Mouse (Mus musculus) forebrain, embryonic 11.5 days (tissue): ENCODE measurements at regions not wholly inside any gene's neighbourhood (a gene's known extent, or its start where the extent isn't known, plus 50 kb on each side); places are given as distances from the start of the nearest gene placed in this dataset.
A peak's percentile ranks its signal among the peaks of the same experiment; 100 is the strongest.

Source experiments
- ATAC-seq: fragments of 200-750 bp; cut with Nextera tagmentation; replicated peaks from 2 replicates; pipeline ENCODE4 v1.8.0; 2017; ENCODE audit warnings: moderate TSS enrichment; ENCODE audit not compliant: low FRiP score
- DNase-seq: peaks from one replicate; pipeline ENCODE4 v3.0.0-alpha.2; 2017; ENCODE audit warnings: low spot score
- H3K27ac ChIP-seq: fragments of 300-500 bp; sonication (generic); 2 replicates; pipeline ENCODE4 v1.5.1; 2014; ENCODE audit warnings: low read depth, low read length
- H3K27me3 ChIP-seq: fragments of 300-500 bp; sonication (generic); 2 replicates; pipeline ENCODE4 v1.6.1; 2014; ENCODE audit warnings: mild to moderate bottlenecking, low read length, mixed read lengths; ENCODE audit not compliant: control insufficient read depth, insufficient read depth
- H3K36me3 ChIP-seq: fragments of 300-500 bp; sonication (generic); 2 replicates; pipeline ENCODE4 v1.6.1; 2014; ENCODE audit warnings: mild to moderate bottlenecking, low read length, moderate library complexity, mixed read lengths; ENCODE audit not compliant: control insufficient read depth, insufficient read depth
- H3K4me1 ChIP-seq: fragments of 300-500 bp; sonication (generic); replicated peaks from 2 replicates; pipeline ENCODE4 v1.6.1; 2014; ENCODE audit warnings: low read length, mixed read lengths; ENCODE audit not compliant: control insufficient read depth, insufficient read depth
- H3K4me2 ChIP-seq: fragments of 300-500 bp; sonication (generic); 2 replicates; pipeline ENCODE4 v1.6.1; 2014; ENCODE audit warnings: low read depth, mild to moderate bottlenecking, low read length, moderate library complexity, mixed read lengths; ENCODE audit not compliant: severe bottlenecking
- H3K4me3 ChIP-seq: fragments of 300-500 bp; sonication (generic); 2 replicates; pipeline ENCODE4 v1.5.1; 2014; ENCODE audit warnings: low read depth, low read length
- H3K9ac ChIP-seq: fragments of 300-500 bp; sonication (generic); 2 replicates; pipeline ENCODE4 v1.6.1; 2014; ENCODE audit warnings: low read length
- H3K9me3 ChIP-seq: fragments of 300-500 bp; sonication (generic); 2 replicates; pipeline ENCODE4 v1.6.1; 2016; ENCODE audit warnings: low read length, mixed read lengths; ENCODE audit not compliant: control insufficient read depth
- WGBS: fragments of 180-500 bp; shearing (Covaris S2); extraction: QIAGEN DNeasy Blood & Tissue Kit; methylation state at CpG from one replicate; pipeline ENCODE4 v1.1.7; 2014; 5-methylcytosine and 5-hydroxymethylcytosine counted together

DNA sequence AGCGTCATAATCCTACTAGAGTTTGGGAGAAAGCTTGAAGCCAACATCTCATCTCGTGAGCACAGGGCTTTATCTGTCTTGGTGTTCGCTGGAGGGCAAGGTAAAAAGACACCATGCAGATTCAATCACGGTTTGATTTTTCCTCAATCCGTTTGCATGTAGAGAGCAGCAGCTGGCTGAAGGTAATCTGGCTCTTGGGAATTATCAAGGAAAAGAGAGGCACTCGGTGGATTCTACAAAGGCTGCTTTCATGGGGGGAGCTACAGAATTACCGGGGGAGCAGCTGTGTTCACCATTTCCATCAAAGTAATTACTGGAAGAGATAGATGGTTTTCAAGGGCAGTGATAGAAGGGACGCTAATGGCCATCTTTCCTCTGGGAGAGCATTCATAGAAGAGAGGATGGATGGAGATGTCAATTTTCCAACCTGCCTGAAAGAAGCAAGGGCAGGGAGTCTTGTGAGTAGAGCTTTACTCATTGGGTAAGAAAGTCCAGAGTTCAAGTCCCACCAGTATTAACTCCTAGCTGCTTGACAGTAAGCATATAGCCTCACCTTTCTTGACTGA, 112.6 kb downstream of the Rnd3 start:
- no peak overlapping the region for H3K4me3 ChIP-seq
- H3K4me2 ChIP-seq: no peak overlapping the region
- H3K36me3 ChIP-seq: no peaks in the 10 kb centered on the region
- no peaks in the 10 kb centered on the region for H3K27me3 ChIP-seq
- ATAC-seq (no peak), DNase-seq (no peak)
- H3K9me3 ChIP-seq: no peaks in the 10 kb centered on the region
- H3K9ac ChIP-seq: no peak overlapping the region
- WGBS: 70% methylated on average over 8 of the region's 8 CpGs
- H3K4me1 ChIP-seq: peaks cover 6% of the 10 kb centered on the region
- H3K27ac ChIP-seq: no peak overlapping the region

DNA sequence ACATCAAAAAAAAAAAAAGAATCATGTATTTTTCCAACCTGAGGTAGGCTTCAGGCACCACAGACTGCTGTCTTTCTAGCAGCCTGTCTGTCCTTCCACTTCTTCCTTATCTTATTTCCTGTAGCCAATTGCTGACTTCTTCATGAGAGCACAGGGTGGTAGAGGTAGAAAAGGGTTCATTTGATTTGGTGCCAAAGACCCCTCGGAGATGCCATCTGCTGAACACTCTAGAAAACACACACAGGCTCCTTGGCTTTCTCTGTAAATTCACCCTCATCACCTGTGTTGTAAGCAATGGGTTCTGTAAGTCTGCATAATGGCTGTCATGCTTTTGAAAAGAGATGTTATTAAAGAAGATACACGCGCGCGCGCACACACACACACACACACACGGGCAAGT, 115.0 kb downstream of the Rnd3 start:
- Histone ChIP-seq H3K9me3 (no peaks in the 10 kb centered on the region), H3K4me2 (no peak overlapping the region), H3K36me3 (no peaks in the 10 kb centered on the region), H3K4me1 (peaks cover 4% of the 10 kb centered on the region), H3K9ac (no peak overlapping the region), H3K27ac (no peak overlapping the region), H3K27me3 (no peaks in the 10 kb centered on the region), H3K4me3 (no peak overlapping the region)
- ATAC-seq (no peak), DNase-seq (no peak)
- 95% methylated on average over 7 of the region's 7 CpGs for WGBS

DNA sequence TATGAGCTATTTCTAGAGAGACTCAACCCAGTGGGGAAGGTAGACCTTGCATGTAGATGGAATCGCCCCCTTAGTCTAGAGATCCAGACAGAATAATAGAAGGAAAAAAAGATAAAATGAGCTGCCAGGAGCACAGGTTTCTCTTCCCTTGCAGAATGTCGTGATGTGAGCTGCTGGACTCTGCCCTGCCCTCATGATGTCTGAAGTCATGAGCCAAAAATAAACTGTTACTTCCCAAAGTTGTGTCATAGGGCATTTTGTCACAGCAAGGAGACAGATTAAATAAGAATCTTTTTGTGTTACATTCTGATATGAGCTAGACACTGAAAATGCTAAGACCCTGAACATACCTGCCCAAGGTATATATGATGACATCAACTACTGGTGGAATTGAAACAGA, 126.4 kb downstream of the Rnd3 start:
- Histone ChIP-seq H3K27ac (no peak overlapping the region), H3K4me2 (no peak overlapping the region), H3K9me3 (no peaks in the 10 kb centered on the region), H3K36me3 (no peaks in the 10 kb centered on the region), H3K4me3 (no peak overlapping the region), H3K4me1 (no peaks in the 10 kb centered on the region), H3K27me3 (no peaks in the 10 kb centered on the region), H3K9ac (no peak overlapping the region)
- DNase-seq (no peak), ATAC-seq (no peak)
- WGBS: 86% methylated on average over 2 of the region's 2 CpGs

DNA sequence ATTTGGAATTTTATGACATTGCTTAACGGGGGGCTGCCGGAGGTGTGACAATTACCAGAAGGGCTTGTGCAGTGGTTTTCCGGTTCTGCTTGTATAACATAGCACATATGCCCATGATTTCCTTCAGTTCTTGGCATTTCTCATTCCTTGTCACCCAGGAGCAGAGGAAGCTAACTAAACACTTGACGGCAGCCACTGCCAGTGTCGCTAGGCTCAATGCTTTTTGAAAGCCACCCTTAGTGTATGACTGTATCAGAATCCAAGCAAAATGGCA, 132.8 kb downstream of the Rnd3 start:
- WGBS: 93% methylated on average over 5 of the region's 5 CpGs
- no peak for ATAC-seq
- Histone ChIP-seq H3K4me2 (no peak overlapping the region), H3K4me3 (no peak overlapping the region), H3K9me3 (no peaks in the 10 kb centered on the region), H3K36me3 (no peaks in the 10 kb centered on the region), H3K4me1 (no peaks in the 10 kb centered on the region), H3K27me3 (no peaks in the 10 kb centered on the region), H3K27ac (no peak overlapping the region), H3K9ac (no peak overlapping the region)
- DNase-seq: no peak

DNA sequence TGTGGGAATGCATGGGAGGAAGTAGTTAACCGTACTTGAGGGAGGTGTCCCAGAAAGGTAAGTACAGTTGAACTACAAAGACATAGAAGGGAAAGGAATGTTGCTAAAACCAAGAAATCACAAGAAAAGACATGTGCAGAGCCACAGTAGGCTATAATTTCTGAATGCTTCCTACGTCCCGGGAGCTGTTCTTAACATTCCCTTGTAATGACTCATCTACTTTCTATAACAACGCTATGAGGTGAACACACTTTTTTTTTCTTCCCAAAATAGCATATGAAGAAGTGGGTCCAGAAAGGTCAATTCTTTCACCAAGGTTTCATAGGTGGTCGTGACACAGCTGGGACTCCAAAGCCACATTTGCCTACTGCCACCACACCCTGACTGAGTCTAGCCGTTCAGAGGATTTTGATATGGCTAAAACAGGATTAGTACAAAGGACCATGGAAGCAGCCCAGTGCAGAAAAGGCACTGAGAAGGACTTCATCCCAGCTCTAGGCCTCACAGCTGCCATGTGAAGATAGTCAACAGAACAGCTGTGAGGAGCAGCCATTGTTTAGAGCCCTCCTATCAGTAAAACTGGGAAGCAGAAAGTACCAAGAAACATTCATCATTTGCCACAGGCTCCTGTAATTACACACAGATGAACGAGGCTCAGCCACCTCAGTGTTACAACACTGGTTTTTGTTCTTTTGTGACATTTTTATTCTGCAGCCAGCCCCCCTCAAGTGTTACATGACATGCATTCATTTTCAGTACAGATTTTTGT, 133.4 kb downstream of the Rnd3 start:
- no peaks in the 10 kb centered on the region for H3K36me3 ChIP-seq
- no peak for DNase-seq
- H3K4me1 ChIP-seq: no peaks in the 10 kb centered on the region
- H3K27me3 ChIP-seq: no peaks in the 10 kb centered on the region
- WGBS: 80% methylated on average over 7 of the region's 7 CpGs
- ATAC-seq: no peak
- no peak overlapping the region for H3K4me2 ChIP-seq
- no peak overlapping the region for H3K27ac ChIP-seq
- H3K9ac ChIP-seq: no peak overlapping the region
- no peak overlapping the region for H3K4me3 ChIP-seq
- H3K9me3 ChIP-seq: no peaks in the 10 kb centered on the region

DNA sequence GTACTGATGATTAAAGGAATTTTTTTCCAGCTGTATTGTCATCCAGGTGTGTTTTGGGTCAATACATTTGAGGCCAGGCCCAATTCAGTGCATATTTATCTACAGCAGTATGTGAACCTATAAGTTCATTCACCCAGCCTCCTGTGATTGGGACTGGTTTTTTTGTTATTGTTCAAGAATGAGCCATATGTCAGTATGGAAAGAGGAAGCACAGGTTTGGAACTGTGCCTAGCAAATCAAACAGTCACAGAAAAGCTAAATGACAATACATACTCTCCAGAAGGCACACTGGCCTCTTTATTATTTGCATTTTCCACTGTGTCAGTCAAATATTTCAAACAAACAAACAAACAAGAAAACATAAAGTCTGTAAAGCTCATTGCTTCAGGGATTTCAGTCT, 134.7 kb downstream of the Rnd3 start:
- Histone ChIP-seq H3K36me3 (no peaks in the 10 kb centered on the region), H3K9me3 (no peaks in the 10 kb centered on the region)

DNA sequence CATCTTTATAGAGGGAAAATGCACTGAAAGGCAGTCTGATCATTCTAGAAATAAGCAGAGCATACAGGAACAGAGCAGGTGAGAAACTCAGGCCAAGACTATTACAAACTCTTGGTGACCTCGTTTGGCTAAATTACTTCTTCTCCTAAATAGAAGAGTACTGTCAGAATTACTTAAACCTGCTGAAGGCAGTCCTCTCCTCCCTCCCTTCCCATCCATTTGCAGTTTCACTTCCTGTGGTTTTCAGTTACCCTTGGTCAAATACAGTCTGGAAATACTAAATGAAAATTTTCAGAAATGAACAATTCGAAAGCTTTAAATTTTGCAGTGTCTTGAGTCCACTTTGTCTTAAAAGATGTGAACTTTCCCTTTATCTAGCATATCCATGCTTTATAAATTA, 135.8 kb downstream of the Rnd3 start:
- no peak for ATAC-seq
- H3K36me3 ChIP-seq: no peaks in the 10 kb centered on the region
- WGBS: 77% methylated on average over 2 of the region's 2 CpGs

More for the DNA sequence above, 134.7 kb downstream of the Rnd3 start:
- Histone ChIP-seq H3K27ac (no peak overlapping the region), H3K9ac (no peak overlapping the region), H3K4me3 (no peak overlapping the region), H3K4me1 (no peaks in the 10 kb centered on the region), H3K4me2 (no peak overlapping the region), H3K27me3 (no peaks in the 10 kb centered on the region)
- DNase-seq (no peak), ATAC-seq (no peak)

DNA sequence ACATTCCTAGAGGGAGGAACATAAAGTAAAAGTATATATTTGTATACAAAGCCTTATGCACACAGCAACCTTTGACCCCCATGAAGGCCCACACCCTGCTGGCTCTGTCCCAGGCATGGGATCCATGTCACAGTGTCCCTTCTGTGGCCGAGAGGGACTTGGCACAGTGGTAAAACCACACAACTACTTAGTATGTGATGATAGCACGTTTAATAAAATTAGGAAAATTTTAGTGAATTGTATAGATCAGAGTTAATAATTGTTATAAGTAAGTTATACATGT, 140.7 kb downstream of the Rnd3 start:
- ATAC-seq: peak; percentile 49; the same call in 1 of the 2 replicates
- Histone ChIP-seq H3K4me1 (0 out of 2 replicates have a peak, but pooled peaks cover 2% of the 10 kb centered on the region), H3K4me3 (no peak overlapping the region), H3K27me3 (no peaks in the 10 kb centered on the region), H3K27ac (no peak overlapping the region), H3K9me3 (no peaks in the 10 kb centered on the region), H3K9ac (no peak overlapping the region), H3K36me3 (no peaks in the 10 kb centered on the region), H3K4me2 (no peak overlapping the region)
- WGBS: 72% methylated on average over 2 of the region's 2 CpGs
- DNase-seq: no peak

More for the DNA sequence above, 135.8 kb downstream of the Rnd3 start:
- H3K27me3 ChIP-seq: no peaks in the 10 kb centered on the region
- no peak overlapping the region for H3K9ac ChIP-seq
- H3K4me1 ChIP-seq: no peaks in the 10 kb centered on the region
- no peak for DNase-seq
- H3K4me3 ChIP-seq: no peak overlapping the region
- H3K27ac ChIP-seq: no peak overlapping the region
- H3K4me2 ChIP-seq: no peak overlapping the region
- no peaks in the 10 kb centered on the region for H3K9me3 ChIP-seq
